Mouse (Mus musculus): ENCODE data around the gene Aldh3a2.

DNA sequence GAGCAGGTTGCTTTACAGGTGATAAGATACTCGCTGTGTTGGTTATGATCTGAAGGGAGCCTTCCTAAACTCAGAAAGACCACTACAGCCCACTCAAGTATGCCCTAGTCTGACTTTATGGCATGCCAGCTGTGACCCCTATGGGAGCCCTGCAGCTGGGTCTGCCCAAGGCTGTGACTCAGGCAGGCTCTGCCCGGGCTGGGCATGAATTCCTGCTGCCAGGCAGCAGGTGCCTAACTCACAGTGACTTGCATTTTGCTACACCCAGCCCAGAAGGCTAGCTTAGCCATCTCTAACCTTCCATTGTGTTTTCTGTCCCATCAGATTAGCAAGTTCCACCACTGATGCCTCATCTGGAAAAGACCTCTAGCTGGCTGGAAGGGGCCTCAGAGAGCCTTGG, 64.5 kb downstream of the Aldh3a2 start:
- TF ChIP-seq TAL1 (IDR thresholded peaks at IDR 0.05; ENCODE audit: low read length) (no peak), ZC3H11A (IDR thresholded peaks at IDR 0.05; ENCODE audit: low read depth, low read length) (no peak), CTCF (IDR thresholded peaks at IDR 0.05 in 2 of 3, conservative IDR thresholded peaks at IDR 0.05 in 1 of 3; ENCODE audit: control insufficient read depth in 1 of 3, insufficient read depth in 1 of 3, low read depth in 2 of 3, low read length in 3 of 3, poor library complexity in 1 of 3, severe bottlenecking in 1 of 3) (no peak), ETS1 (IDR thresholded peaks at IDR 0.05; ENCODE audit: low read depth, low read length) (no peak), POLR2A (IDR thresholded peaks at IDR 0.05; ENCODE audit: control insufficient read depth in 1 of 2, insufficient read depth in 1 of 2, low read depth in 1 of 2, low read length in 2 of 2, poor library complexity in 1 of 2) (no peak), USF2 (IDR thresholded peaks at IDR 0.05; ENCODE audit: borderline replicate concordance in 1 of 2, insufficient read depth in 1 of 2, low read depth in 1 of 2, low read length in 2 of 2) (no peak), MYC (IDR thresholded peaks at IDR 0.05; ENCODE audit: low read depth, low read length) (no peak), EP300 (IDR thresholded peaks at IDR 0.05; ENCODE audit: low read depth in 1 of 2, low read length in 2 of 2) (no peak), MAFK (IDR thresholded peaks at IDR 0.05; ENCODE audit: borderline replicate concordance, low read depth, low read length) (no peak), NELFE (IDR thresholded peaks at IDR 0.05; ENCODE audit: low read depth, low read length) (no peak), GABPA (IDR thresholded peaks at IDR 0.05; ENCODE audit: low read depth, low read length) (no peak), RAD21 (IDR thresholded peaks at IDR 0.05; ENCODE audit: low read depth, low read length) (no peak), ZKSCAN1 (IDR thresholded peaks at IDR 0.05; ENCODE audit: low read depth, low read length) (no peak), MAX (IDR thresholded peaks at IDR 0.05; ENCODE audit: low read length) (no peak)

All from MEL (cell line).